Mouse (Mus musculus) kidney, adult 2 months (tissue): ENCODE measurements around the gene Itgb5.

Experiments
- CTCF ChIP-seq: fragments of 200-500 bp; conservative IDR thresholded peaks from 2 replicates; pipeline ENCODE4 v1.5.1; 2011; ENCODE audit warnings: low read depth, mild to moderate bottlenecking, control low read depth, low read length, moderate library complexity, mixed read lengths; ENCODE audit not compliant: insufficient read depth, insufficient read length
- POLR2A ChIP-seq: fragments of 200-500 bp; IDR thresholded peaks from one replicate; pipeline ENCODE4 v1.6.1; 2011; ENCODE audit warnings: low read depth, low read length, control low read depth

- TF ChIP-seq CTCF (no peak), POLR2A (no peak)
Observed at GRCm38 (mm10) chr16:33844866-33845265, 15.4 kb downstream of the Itgb5 start.
